Mouse (Mus musculus) liver, embryonic 12.5 days (tissue): Measurements from ENCODE around the gene Acsbg1. TPM values are rescaled to one million over a fixed set of nuclear protein-coding genes. Genes with fewer than 3 reads are reported as not detected.

Source experiments
- ATAC-seq: fragments of 200-750 bp; cut with Nextera tagmentation; 2 replicates; pipeline ENCODE4 v1.8.0; 2017; ENCODE audit warnings: moderate number of reproducible peaks, mild to moderate bottlenecking, moderate library complexity
- H3K27ac ChIP-seq: fragments of 300-500 bp; sonication (generic); 2 replicates; pipeline ENCODE4 v1.5.1; 2016; ENCODE audit warnings: mild to moderate bottlenecking
- H3K27me3 ChIP-seq: fragments of 300-500 bp; sonication (generic); replicated peaks from 2 replicates; pipeline ENCODE4 v1.6.1; 2016; ENCODE audit warnings: mild to moderate bottlenecking, moderate library complexity
- H3K36me3 ChIP-seq: fragments of 300-500 bp; sonication (generic); 2 replicates; pipeline ENCODE4 v1.6.1; 2016; ENCODE audit warnings: mild to moderate bottlenecking, moderate library complexity
- H3K4me1 ChIP-seq: fragments of 300-500 bp; sonication (generic); 2 replicates; pipeline ENCODE4 v1.6.1; 2016
- H3K4me2 ChIP-seq: fragments of 300-500 bp; sonication (generic); 2 replicates; pipeline ENCODE4 v1.6.1; 2016; ENCODE audit warnings: mild to moderate bottlenecking, moderate library complexity
- H3K4me3 ChIP-seq: fragments of 300-500 bp; sonication (generic); 2 replicates; pipeline ENCODE4 v1.5.1; 2016; ENCODE audit warnings: mild to moderate bottlenecking, moderate library complexity
- H3K9ac ChIP-seq: fragments of 300-500 bp; sonication (generic); 2 replicates; pipeline ENCODE4 v1.6.1; 2016; ENCODE audit warnings: mild to moderate bottlenecking, moderate library complexity
- H3K9me3 ChIP-seq: fragments of 300-500 bp; sonication (generic); replicated peaks from 2 replicates; pipeline ENCODE4 v1.6.1; 2016; ENCODE audit warnings: mild to moderate bottlenecking, moderate library complexity
- WGBS: fragments of 180-500 bp; shearing (Covaris S2); methylation state at CpG from one replicate; pipeline ENCODE4 v1.1.7; 2016; ENCODE audit not compliant: insufficient replicate concordance; 5-methylcytosine and 5-hydroxymethylcytosine counted together
- polyA plus RNA-seq: library from polyadenylated mRNA; unstranded; fragments of >200 nt; fragmentation: Nextera tagmentation; extraction: Ambion mirVana; gene quantifications from 2 replicates; pipeline ENCODE4 v1.2.1, GENCODE M21; 2016

The Acsbg1 gene
- polyA plus RNA-seq, 1 experiment from 2014 or later: 0.24 TPM

GRCm38 (mm10) chr9:54664358-54664757 lies 2.7 kb upstream of the Acsbg1 start:
- H3K9me3 ChIP-seq: 0 out of 2 replicates have a peak, but pooled peaks cover 3% of the 10 kb centered on the region
- no peak for ATAC-seq
- no peaks in the 10 kb centered on the region; the same call in 1 of the 2 replicates for H3K27me3 ChIP-seq
- no peak overlapping the region for H3K4me3 ChIP-seq
- H3K4me2 ChIP-seq: no peak overlapping the region
- H3K27ac ChIP-seq: no peak overlapping the region
- no peak overlapping the region for H3K9ac ChIP-seq
- no peaks in the 10 kb centered on the region for H3K36me3 ChIP-seq
- H3K4me1 ChIP-seq: no peaks in the 10 kb centered on the region
- WGBS: 74% methylated on average over 9 of the region's 9 CpGs

GRCm38 (mm10) chr9:54658773-54659172 lies 2.9 kb downstream of the Acsbg1 start:
- Histone ChIP-seq H3K4me1 (no peaks in the 10 kb centered on the region), H3K27ac (no peak overlapping the region), H3K9me3 (no peaks in the 10 kb centered on the region), H3K27me3 (no peaks in the 10 kb centered on the region; the same call in 1 of the 2 replicates), H3K4me2 (no peak overlapping the region), H3K4me3 (no peak overlapping the region), H3K36me3 (no peaks in the 10 kb centered on the region), H3K9ac (no peak overlapping the region)
- 52% methylated on average over 6 of the region's 6 CpGs for WGBS
- no peak for ATAC-seq

DNA sequence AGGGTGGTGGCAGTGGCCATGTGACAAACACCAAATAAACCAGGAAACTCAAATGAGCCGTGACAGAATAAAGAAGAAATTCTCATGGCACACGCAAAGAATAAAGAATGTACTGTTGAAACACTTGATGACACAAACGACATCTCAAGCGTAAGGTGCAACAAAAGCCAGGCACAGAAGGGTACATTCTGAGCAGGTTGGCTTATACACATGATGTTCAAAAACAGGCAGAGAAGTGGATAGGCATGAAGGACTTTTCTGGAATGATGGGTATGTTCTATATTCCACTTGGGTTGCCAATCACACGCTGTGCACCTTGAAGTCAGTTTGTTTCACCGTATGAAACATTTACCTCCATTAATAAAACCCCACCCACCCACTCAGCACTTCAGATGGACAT lies 5.3 kb downstream of the Acsbg1 start:
- Histone ChIP-seq H3K9ac (no peak overlapping the region), H3K9me3 (no peaks in the 10 kb centered on the region), H3K36me3 (no peaks in the 10 kb centered on the region), H3K27me3 (no peaks in the 10 kb centered on the region; the same call in 1 of the 2 replicates), H3K4me3 (no peak overlapping the region), H3K4me1 (no peaks in the 10 kb centered on the region), H3K27ac (no peak overlapping the region), H3K4me2 (no peak overlapping the region)
- no peak for ATAC-seq
- WGBS: 73% methylated on average over 6 of the region's 6 CpGs

DNA sequence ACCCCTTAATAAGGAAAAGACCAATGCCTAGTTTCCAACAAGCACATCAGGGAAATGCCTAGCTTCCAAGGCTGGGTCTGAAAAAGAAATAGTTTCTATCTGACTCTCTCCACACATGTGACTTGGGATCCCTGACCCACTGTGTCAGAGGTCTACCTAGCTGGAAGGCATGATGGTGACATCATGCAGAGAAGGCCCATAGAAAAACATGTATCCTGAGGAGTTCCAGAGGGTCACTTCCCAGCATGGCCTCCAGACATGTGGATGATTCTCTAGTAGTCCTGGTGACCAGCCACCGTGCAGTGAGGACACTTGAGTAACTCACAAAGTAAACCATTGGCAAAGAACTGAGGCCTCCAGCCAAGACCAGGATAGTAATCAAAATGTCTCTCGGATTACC lies 5.8 kb downstream of the Acsbg1 start:
- Histone ChIP-seq H3K4me2 (no peak overlapping the region), H3K4me3 (no peak overlapping the region), H3K27me3 (no peaks in the 10 kb centered on the region), H3K9ac (no peak overlapping the region), H3K27ac (no peak overlapping the region), H3K4me1 (no peaks in the 10 kb centered on the region), H3K9me3 (no peaks in the 10 kb centered on the region), H3K36me3 (no peaks in the 10 kb centered on the region)
- ATAC-seq: no peak
- WGBS: 66% methylated on average over 2 of the region's 2 CpGs

GRCm38 (mm10) chr9:54652778-54653177 lies 8.9 kb downstream of the Acsbg1 start:
- H3K4me1 ChIP-seq: no peaks in the 10 kb centered on the region
- no peaks in the 10 kb centered on the region for H3K27me3 ChIP-seq
- H3K9ac ChIP-seq: no peak overlapping the region
- no peak for ATAC-seq
- 46% methylated on average over 2 of the region's 2 CpGs for WGBS
- H3K36me3 ChIP-seq: no peaks in the 10 kb centered on the region
- H3K9me3 ChIP-seq: no peaks in the 10 kb centered on the region
- H3K27ac ChIP-seq: no peak overlapping the region
- H3K4me3 ChIP-seq: no peak overlapping the region
- no peak overlapping the region for H3K4me2 ChIP-seq

DNA sequence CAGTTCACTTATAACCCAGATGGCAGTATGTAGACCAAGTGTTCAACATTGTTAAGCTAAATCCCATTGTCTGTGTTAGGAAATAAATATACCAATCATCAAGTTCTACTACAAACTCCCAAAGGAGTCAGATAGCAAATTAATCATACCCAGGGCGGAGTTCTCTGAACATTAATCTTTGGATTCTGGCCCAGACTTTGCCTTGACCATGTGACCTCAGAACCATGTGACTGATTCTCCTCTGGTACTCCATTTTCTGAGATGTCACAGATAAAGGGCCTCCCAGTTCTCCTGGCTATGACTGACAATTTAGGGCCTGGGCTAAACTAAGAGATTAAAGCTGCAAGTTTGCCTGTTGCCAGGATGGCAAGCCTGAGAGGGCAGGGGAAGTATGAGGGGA lies 12.3 kb downstream of the Acsbg1 start:
- ATAC-seq: no peak
- no peaks in the 10 kb centered on the region for H3K4me1 ChIP-seq
- WGBS: 72% methylated on average over 1 of the region's 1 CpGs

GRCm38 (mm10) chr9:54647456-54647855 lies 14.2 kb downstream of the Acsbg1 start:
- Histone ChIP-seq H3K4me2 (no peak overlapping the region), H3K27ac (no peak overlapping the region), H3K9ac (no peak overlapping the region), H3K27me3 (peaks cover 13% of the 10 kb centered on the region; the same call in 1 of the 2 replicates), H3K4me3 (no peak overlapping the region), H3K36me3 (no peaks in the 10 kb centered on the region), H3K9me3 (no peaks in the 10 kb centered on the region), H3K4me1 (peaks cover 6% of the 10 kb centered on the region)
- 47% methylated on average over 2 of the region's 2 CpGs for WGBS
- no peak for ATAC-seq

More for the DNA sequence above, 12.3 kb downstream of the Acsbg1 start:
- Histone ChIP-seq H3K4me3 (no peak overlapping the region), H3K36me3 (no peaks in the 10 kb centered on the region), H3K27ac (no peak overlapping the region), H3K9ac (no peak overlapping the region), H3K9me3 (no peaks in the 10 kb centered on the region), H3K4me2 (no peak overlapping the region), H3K27me3 (peaks cover 13% of the 10 kb centered on the region; the same call in 1 of the 2 replicates)

- peaks cover 17% of the 10 kb centered on the region for H3K4me1 ChIP-seq
- no peak overlapping the region for H3K9ac ChIP-seq
- H3K4me2 ChIP-seq: no peak overlapping the region
- no peak overlapping the region for H3K27ac ChIP-seq
- H3K4me3 ChIP-seq: no peak overlapping the region
- 64% methylated on average over 9 of the region's 9 CpGs for WGBS
- no peaks in the 10 kb centered on the region for H3K9me3 ChIP-seq
- no peaks in the 10 kb centered on the region for H3K36me3 ChIP-seq
- H3K27me3 ChIP-seq: peaks cover 13% of the 10 kb centered on the region; the same call in 1 of the 2 replicates
- no peak for ATAC-seq
These were observed 15.4 kb downstream of the Acsbg1 start for GRCm38 (mm10) chr9:54646252-54646651.

DNA sequence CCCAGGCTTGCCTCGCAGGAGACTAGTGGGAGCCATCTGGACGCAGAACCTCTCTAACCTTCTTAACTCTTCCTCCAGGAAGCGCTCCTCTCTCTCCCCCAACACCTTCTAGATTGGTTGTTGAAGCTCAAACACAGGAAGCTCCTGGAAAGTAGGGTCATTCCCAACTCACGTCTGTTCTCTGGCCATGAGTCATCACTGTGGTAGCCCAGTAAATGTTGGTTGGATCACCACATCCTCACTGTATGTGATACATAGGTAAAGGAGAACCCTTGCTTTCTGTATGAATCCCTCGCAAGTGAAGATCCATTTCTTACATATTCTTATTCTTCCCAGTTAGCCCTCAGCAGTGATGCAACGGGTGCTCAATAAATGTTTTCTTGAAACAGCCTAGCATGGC lies 16.1 kb downstream of the Acsbg1 start:
- Histone ChIP-seq H3K4me1 (peaks cover 17% of the 10 kb centered on the region), H3K27ac (no peak overlapping the region), H3K36me3 (no peaks in the 10 kb centered on the region), H3K4me3 (no peak overlapping the region), H3K9ac (no peak overlapping the region), H3K9me3 (no peaks in the 10 kb centered on the region), H3K4me2 (no peak overlapping the region), H3K27me3 (peaks cover 13% of the 10 kb centered on the region; the same call in 1 of the 2 replicates)
- WGBS: 60% methylated on average over 6 of the region's 6 CpGs
- ATAC-seq: no peak

DNA sequence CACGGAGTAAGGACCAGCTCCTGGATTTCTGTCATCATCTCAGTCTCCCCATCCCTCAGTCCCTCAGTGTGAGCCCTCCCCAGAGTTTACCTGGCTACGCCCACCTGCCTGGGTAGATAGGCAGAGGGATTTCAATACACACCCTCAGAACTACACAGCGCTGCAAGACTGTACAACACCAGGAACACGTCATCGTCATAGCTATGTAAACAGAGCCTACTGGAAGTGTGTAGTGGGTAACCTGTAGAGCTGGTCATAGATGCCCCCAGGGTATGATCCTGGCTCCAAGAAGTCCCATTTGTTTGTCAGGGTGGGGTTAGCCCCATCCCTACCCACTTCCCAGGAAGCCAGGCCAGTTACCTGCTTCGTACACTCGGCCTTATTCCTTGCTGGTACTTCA lies 18.5 kb downstream of the Acsbg1 start:
- Histone ChIP-seq H3K4me1 (peaks cover 17% of the 10 kb centered on the region), H3K4me2 (no peak overlapping the region), H3K27me3 (peaks cover 13% of the 10 kb centered on the region; the same call in 1 of the 2 replicates), H3K27ac (no peak overlapping the region), H3K4me3 (no peak overlapping the region), H3K9me3 (no peaks in the 10 kb centered on the region), H3K36me3 (no peaks in the 10 kb centered on the region), H3K9ac (no peak overlapping the region)
- 83% methylated on average over 7 of the region's 7 CpGs for WGBS
- 0 out of 2 replicates have a peak, but pooled peaks have one; percentile 13 for ATAC-seq

DNA sequence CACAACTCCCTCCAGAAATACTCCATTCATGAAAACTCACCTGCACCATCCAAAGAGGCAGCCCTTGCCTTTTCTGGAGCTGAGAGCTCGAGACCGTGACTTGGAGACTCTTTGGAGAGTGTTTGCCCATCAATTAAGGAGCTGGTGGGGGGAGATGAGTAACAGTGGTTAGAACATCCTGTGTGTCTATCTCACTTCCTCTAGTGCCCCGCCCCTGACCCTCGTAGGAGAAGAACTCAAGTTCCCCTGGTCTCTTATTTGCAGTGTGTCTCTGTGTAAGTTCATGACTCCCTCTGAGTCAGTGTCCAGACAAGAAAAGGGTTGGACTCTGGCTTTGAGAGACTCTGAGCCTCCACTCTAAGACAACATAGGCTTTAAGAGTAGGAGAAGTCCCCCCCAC lies 19.1 kb downstream of the Acsbg1 start:
- H3K4me1 ChIP-seq: peaks cover 17% of the 10 kb centered on the region
- no peak overlapping the region for H3K4me2 ChIP-seq
- H3K9me3 ChIP-seq: no peaks in the 10 kb centered on the region
- no peaks in the 10 kb centered on the region for H3K36me3 ChIP-seq
- WGBS: 11% methylated on average over 4 of the region's 4 CpGs
- no peak overlapping the region for H3K9ac ChIP-seq
- peaks cover 13% of the 10 kb centered on the region; the same call in 1 of the 2 replicates for H3K27me3 ChIP-seq
- ATAC-seq: no peak
- H3K4me3 ChIP-seq: no peak overlapping the region
- no peak overlapping the region for H3K27ac ChIP-seq

- Histone ChIP-seq H3K9ac (no peak overlapping the region), H3K36me3 (no peaks in the 10 kb centered on the region), H3K4me2 (no peak overlapping the region), H3K4me1 (peaks cover 17% of the 10 kb centered on the region), H3K27ac (no peak overlapping the region), H3K27me3 (peaks cover 13% of the 10 kb centered on the region; the same call in 1 of the 2 replicates), H3K9me3 (no peaks in the 10 kb centered on the region), H3K4me3 (no peak overlapping the region)
- no peak for ATAC-seq
- WGBS: 62% methylated on average over 2 of the region's 2 CpGs
These were observed 19.5 kb downstream of the Acsbg1 start for GRCm38 (mm10) chr9:54642149-54642548.

GRCm38 (mm10) chr9:54641548-54641947 lies 20.1 kb downstream of the Acsbg1 start:
- Histone ChIP-seq H3K36me3 (no peaks in the 10 kb centered on the region), H3K27ac (no peak overlapping the region), H3K4me1 (peaks cover 17% of the 10 kb centered on the region), H3K4me3 (no peak overlapping the region), H3K9ac (no peak overlapping the region), H3K9me3 (no peaks in the 10 kb centered on the region), H3K27me3 (peaks cover 13% of the 10 kb centered on the region; the same call in 1 of the 2 replicates), H3K4me2 (no peak overlapping the region)
- ATAC-seq: no peak
- 38% methylated on average over 3 of the region's 3 CpGs for WGBS
